In genomic region chr6:115411477-115411876, GRCm38 (mm10) we compare ENCODE assay signal across 19 mouse cellular contexts. TPM values are rescaled to one million over a fixed set of nuclear protein-coding genes. Genes with fewer than 3 reads are reported as not detected.
DNase-seq lines count a peak whose midpoint lies in the region.
"Had no signal": no experiment of that assay in that cellular context is flagged by ENCODE, and none has a peak within 500 bp of the region (broad histone marks: within the 10 kb centered on the region; RNA-seq: fewer than 3 reads in every experiment).

No protein-coding gene starts in this region.

- H3K4me1 ChIP-seq in heart, embryonic 10.5 days, result no peaks in the 10 kb centered on the region
- H3K4me1 ChIP-seq: hindbrain, embryonic 13.5 days; intestine, embryonic 15.5 days; kidney, embryonic 15.5 days; liver, embryonic 15.5 days; midbrain, embryonic 10.5 days; neural tube, embryonic 13.5 days had no signal

- no peaks in the 10 kb centered on the region for H3K27me3 ChIP-seq in heart, embryonic 10.5 days (ENCODE audit: insufficient read depth, poor library complexity, severe bottlenecking)
- H3K27me3 ChIP-seq: hindbrain, embryonic 13.5 days; intestine, embryonic 15.5 days; kidney, embryonic 15.5 days; liver, embryonic 15.5 days; neural tube, embryonic 13.5 days had no signal

- H3K27ac ChIP-seq in heart, embryonic 10.5 days, result no peak overlapping the region
- H3K27ac ChIP-seq: hindbrain, embryonic 13.5 days; intestine, embryonic 15.5 days; kidney, embryonic 15.5 days; liver, embryonic 15.5 days; midbrain, embryonic 10.5 days; neural tube, embryonic 13.5 days had no signal

- H3K4me3 ChIP-seq in heart, embryonic 10.5 days, result no peak overlapping the region
- H3K4me3 ChIP-seq: erythroblast, embryonic 14.5 days; hindbrain, embryonic 13.5 days; intestine, embryonic 15.5 days; kidney, embryonic 15.5 days; liver, embryonic 15.5 days; midbrain, embryonic 10.5 days; neural tube, embryonic 13.5 days had no signal

- no peaks in the 10 kb centered on the region for H3K36me3 ChIP-seq in heart, embryonic 10.5 days
- H3K36me3 ChIP-seq: hindbrain, embryonic 13.5 days; intestine, embryonic 15.5 days; kidney, embryonic 15.5 days; liver, embryonic 15.5 days; midbrain, embryonic 10.5 days; neural tube, embryonic 13.5 days had no signal

- WGBS in heart, embryonic 10.5 days, result 41% methylated on average over 1 of the region's 1 CpGs

- DNase-seq in adrenal gland, postnatal 10 days, result peak; percentile 13
- DNase-seq in adrenal gland, adult 2 months, result no peak
- DNase-seq in heart, postnatal 4 days, result peak; percentile 6
- DNase-seq in heart, embryonic 10.5 days (ENCODE audit: low spot score), result no peak
- DNase-seq in right cerebral cortex, adult 18-20 months, result peak; percentile 15
- no peak for DNase-seq in right cerebral cortex, postnatal 4 days
- DNase-seq in cerebellum, postnatal 10 days, result no peak
- no peak for DNase-seq in gastrocnemius, postnatal 14 days
- DNase-seq: cerebellum, adult 11 months; cerebellum, postnatal 25 days; gastrocnemius, postnatal 36 days; thymus, postnatal 36 days had no signal

- intact Hi-C loops in gastrocnemius, postnatal 14 days (cut with DNase I; ENCODE audit: low total_unique reads), result no loop called here

- H3K9me3 ChIP-seq in heart, embryonic 10.5 days, result no peaks in the 10 kb centered on the region
- H3K9me3 ChIP-seq: hindbrain, embryonic 13.5 days; intestine, embryonic 15.5 days; kidney, embryonic 15.5 days; liver, embryonic 15.5 days; midbrain, embryonic 10.5 days; neural tube, embryonic 13.5 days had no signal

RNA-seq across cellular contexts. Expression of gene Pparg, which starts 50.7 kb away (rescaled TPM):
- 100 to 1,000 TPM; 145 to 148 TPM for total RNA-seq in adrenal gland, postnatal 10 days (2021)
- 10 to 100 TPM; 77.8 to 86.1 TPM for total RNA-seq in adrenal gland, adult 2 months (2021)
- polyA plus RNA-seq in adrenal gland, adult 2 months (2012; rRNA removed), result 16.3 and 24.0 TPM in 2 replicates
- total RNA-seq in heart, postnatal 4 days (2021), result 1 to 10 TPM; 7.6 to 9.5 TPM
- polyA plus RNA-seq in heart, embryonic 10.5 days (2016; fragmentation: Nextera tagmentation; extraction: Ambion mirVana), result 0.88 and 1.3 TPM in 2 replicates
- total RNA-seq in gastrocnemius, postnatal 14 days (2021), result 1 to 10 TPM; 4.0 to 6.7 TPM
- polyA plus RNA-seq: erythroblast, embryonic 14.5 days had no signal

Comparison
In these comparisons a context has a peak if more than half of its experiments do, and no peak if none do; other contexts are left out.
1. DNase-seq: peak in adrenal gland, postnatal 10 days (single experiment), heart, postnatal 4 days (single experiment) and right cerebral cortex, adult 18-20 months (single experiment); none in adrenal gland, adult 2 months (single experiment), heart, embryonic 10.5 days (single experiment), right cerebral cortex, postnatal 4 days (single experiment), cerebellum, postnatal 10 days (0 of 2) and gastrocnemius, postnatal 14 days (single experiment).
2. RNA of gene Pparg, which starts 50.7 kb away (total RNA-seq): 145 to 148 TPM in adrenal gland, postnatal 10 days and 77.8 to 86.1 TPM in adrenal gland, adult 2 months; 7.6 to 9.5 TPM in heart, postnatal 4 days and 4.0 to 6.7 TPM in gastrocnemius, postnatal 14 days; every median in the first group is over 4 times any median in the second.